Mouse (Mus musculus) liver, adult 2 months (tissue): ENCODE data around the gene Tsc1.

ENCODE experiments used
- CTCF ChIP-seq: fragments of 200-500 bp; IDR thresholded peaks from 2 replicates; pipeline ENCODE4 v1.5.1; 2011; ENCODE audit warnings: low read depth, low read length, control low read depth
- POLR2A ChIP-seq: fragments of 200-500 bp; IDR thresholded peaks from 2 replicates; pipeline ENCODE4 v1.6.1; 2011; ENCODE audit warnings: low read length, control low read depth; ENCODE audit not compliant: insufficient read depth; ENCODE audit errors: extremely low read depth

GRCm38 (mm10) chr2:28628053-28628452 lies 13.0 kb upstream of the Tsc1 start:
- TF ChIP-seq POLR2A: no peak
- no peak for TF ChIP-seq CTCF
